Mouse (Mus musculus): Measurements from ENCODE around the gene Fgfr2. TPM values are rescaled to one million over a fixed set of nuclear protein-coding genes. Genes with fewer than 3 reads are reported as not detected.

The Fgfr2 gene
- polyA plus RNA-seq, 1 experiment: 3.0 TPM

- TF ChIP-seq CTCF (IDR thresholded peaks at IDR 0.05; ENCODE audit: control insufficient read depth, insufficient read depth, insufficient replicate concordance, low read depth, low read length) (no peak), POLR2A (IDR thresholded peaks at IDR 0.05; ENCODE audit: control insufficient read depth, low read depth, low read length) (no peak)
- Histone ChIP-seq H3K4me1 (ENCODE audit: control insufficient read depth, insufficient read depth, low read length) (peaks cover 16% of the 10 kb centered on the region), H3K27me3 (ENCODE audit: control insufficient read depth, insufficient read depth, low read length) (no peaks in the 10 kb centered on the region), H3K4me3 (ENCODE audit: control insufficient read depth, low read depth, low read length) (peak overlapping the region; percentile 42), H3K27ac (ENCODE audit: control insufficient read depth, insufficient read depth, low read depth, low read length) (no peak overlapping the region), H3K36me3 (ENCODE audit: control insufficient read depth, insufficient read depth, low read length) (no peaks in the 10 kb centered on the region)
These were observed 523.1 kb downstream of the Fgfr2 start for GRCm38 (mm10) chr7:132600026-132600425.

DNA sequence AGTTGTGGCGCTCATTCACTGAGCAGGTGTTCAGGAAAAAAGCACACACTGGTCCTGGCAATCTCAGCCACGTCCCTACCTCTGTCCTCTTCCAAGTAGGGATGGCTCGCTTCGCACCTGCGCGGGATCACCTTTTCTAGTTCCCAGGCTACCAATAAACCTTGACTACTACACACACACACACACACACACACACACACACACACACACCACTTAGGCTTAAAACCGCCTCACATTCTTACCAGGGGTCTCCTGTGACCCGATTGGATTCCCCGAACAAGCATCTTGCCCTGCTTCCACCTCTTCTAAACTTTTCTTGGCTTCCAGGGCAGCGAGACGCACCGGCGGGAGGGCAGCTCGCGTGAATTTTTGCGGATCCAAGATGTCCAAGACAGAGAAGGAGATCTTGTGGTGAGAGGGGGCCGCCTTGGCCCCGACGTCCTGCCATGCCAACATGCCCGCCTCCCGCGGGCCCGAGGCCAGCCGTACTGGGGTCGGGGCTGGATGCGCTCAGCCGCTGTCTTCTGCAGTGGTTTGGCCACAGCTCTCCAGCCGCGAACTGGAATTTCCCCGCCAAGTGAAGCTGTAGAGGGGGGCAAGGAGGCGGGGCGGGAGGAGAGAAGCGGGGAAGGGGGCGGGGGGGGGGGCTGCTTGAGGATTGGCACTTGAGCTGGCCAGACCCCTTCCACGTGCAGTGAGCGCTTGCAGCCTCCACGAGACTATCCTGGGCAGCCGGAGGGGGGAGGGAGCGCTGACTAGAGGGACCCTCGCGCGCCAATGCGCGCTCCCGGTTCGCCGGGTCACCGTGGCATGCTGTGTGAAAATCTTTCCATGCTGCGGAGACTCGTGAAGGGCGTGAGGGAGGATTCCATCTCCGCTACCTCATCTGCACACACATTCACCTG, 523.8 kb downstream of the Fgfr2 start, which contains the start of gene Nkx1-2:
Gene Nkx1-2, minus strand, starts transcription at position 567 of the 905 bp plus-strand sequence.
- Histone ChIP-seq H3K4me3 (ENCODE audit: control insufficient read depth, low read depth, low read length) (peak within 1 kb of the TSS; percentile 42), H3K27me3 (ENCODE audit: control insufficient read depth, insufficient read depth, low read length) (no peaks in the 10 kb centered on the region), H3K36me3 (ENCODE audit: control insufficient read depth, insufficient read depth, low read length) (no peaks in the 10 kb centered on the region), H3K4me1 (ENCODE audit: control insufficient read depth, insufficient read depth, low read length) (peaks cover 16% of the 10 kb centered on the region), H3K27ac (ENCODE audit: control insufficient read depth, insufficient read depth, low read depth, low read length) (no peak within 1 kb of the TSS)
- TF ChIP-seq POLR2A (IDR thresholded peaks at IDR 0.05; ENCODE audit: control insufficient read depth, low read depth, low read length): no peak
- TF ChIP-seq CTCF (IDR thresholded peaks at IDR 0.05; ENCODE audit: control insufficient read depth, insufficient read depth, insufficient replicate concordance, low read depth, low read length): no peak

- Histone ChIP-seq H3K4me1 (ENCODE audit: control insufficient read depth, insufficient read depth, low read length) (peaks cover 16% of the 10 kb centered on the region), H3K4me3 (ENCODE audit: control insufficient read depth, low read depth, low read length) (peak overlapping the region; percentile 60), H3K36me3 (ENCODE audit: control insufficient read depth, insufficient read depth, low read length) (no peaks in the 10 kb centered on the region), H3K27ac (ENCODE audit: control insufficient read depth, insufficient read depth, low read depth, low read length) (no peak overlapping the region), H3K27me3 (ENCODE audit: control insufficient read depth, insufficient read depth, low read length) (no peaks in the 10 kb centered on the region)
- TF ChIP-seq CTCF (IDR thresholded peaks at IDR 0.05; ENCODE audit: control insufficient read depth, insufficient read depth, insufficient replicate concordance, low read depth, low read length) (no peak), POLR2A (IDR thresholded peaks at IDR 0.05; ENCODE audit: control insufficient read depth, low read depth, low read length) (no peak)
These were observed 525.7 kb downstream of the Fgfr2 start for GRCm38 (mm10) chr7:132597251-132598041.

DNA sequence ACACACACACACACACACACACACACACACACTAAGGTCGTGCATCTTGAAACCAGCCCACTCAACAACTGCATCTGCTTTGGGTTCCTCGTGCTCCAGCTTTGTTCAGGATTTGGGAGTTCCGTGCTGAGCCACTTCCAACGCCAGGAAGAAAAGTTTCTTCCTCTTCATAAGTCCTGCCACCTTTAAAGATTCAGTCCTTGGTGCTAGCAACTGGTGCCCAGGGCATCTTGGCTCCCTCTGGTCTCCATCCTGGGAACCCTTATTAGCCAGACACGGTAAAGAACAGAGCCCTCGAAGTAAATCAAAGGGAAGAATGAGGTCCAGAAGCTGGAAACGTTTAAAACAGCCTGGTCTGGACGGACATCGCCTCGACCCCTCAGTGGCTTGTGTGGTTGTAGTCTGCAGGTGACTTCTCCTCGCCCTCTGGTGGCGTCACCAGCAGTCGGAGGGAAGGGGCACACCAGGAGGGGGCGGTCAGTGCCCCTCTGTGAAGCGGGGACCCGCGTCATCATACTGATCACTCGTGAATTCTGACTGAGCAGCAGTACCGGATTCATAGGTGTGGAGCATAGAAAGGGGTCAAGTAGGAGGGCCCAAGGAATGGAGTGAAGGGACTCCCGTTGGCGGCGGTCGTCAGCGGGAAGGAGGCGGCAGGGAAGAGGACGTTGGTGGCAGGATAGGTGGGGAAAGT, 526.4 kb downstream of the Fgfr2 start:
- TF ChIP-seq POLR2A (IDR thresholded peaks at IDR 0.05; ENCODE audit: control insufficient read depth, low read depth, low read length): no peak
- no peak for TF ChIP-seq CTCF (IDR thresholded peaks at IDR 0.05; ENCODE audit: control insufficient read depth, insufficient read depth, insufficient replicate concordance, low read depth, low read length)
- H3K4me3 ChIP-seq (ENCODE audit: control insufficient read depth, low read depth, low read length): peak overlapping the region; percentile 60
- H3K4me1 ChIP-seq (ENCODE audit: control insufficient read depth, insufficient read depth, low read length): peaks cover 16% of the 10 kb centered on the region
- no peak overlapping the region; the same call in 1 of the 2 replicates for H3K27ac ChIP-seq (ENCODE audit: control insufficient read depth, insufficient read depth, low read depth, low read length)
- H3K27me3 ChIP-seq (ENCODE audit: control insufficient read depth, insufficient read depth, low read length): no peaks in the 10 kb centered on the region
- H3K36me3 ChIP-seq (ENCODE audit: control insufficient read depth, insufficient read depth, low read length): no peaks in the 10 kb centered on the region

GRCm38 (mm10) chr7:132595787-132596186, 527.4 kb downstream of the Fgfr2 start:
- H3K4me3 ChIP-seq (ENCODE audit: control insufficient read depth, low read depth, low read length): no peak overlapping the region
- H3K4me1 ChIP-seq (ENCODE audit: control insufficient read depth, insufficient read depth, low read length): peaks cover 16% of the 10 kb centered on the region
- TF ChIP-seq CTCF (IDR thresholded peaks at IDR 0.05; ENCODE audit: control insufficient read depth, insufficient read depth, insufficient replicate concordance, low read depth, low read length) (no peak), POLR2A (IDR thresholded peaks at IDR 0.05; ENCODE audit: control insufficient read depth, low read depth, low read length) (no peak)
- no peaks in the 10 kb centered on the region for H3K27me3 ChIP-seq (ENCODE audit: control insufficient read depth, insufficient read depth, low read length)
- H3K36me3 ChIP-seq (ENCODE audit: control insufficient read depth, insufficient read depth, low read length): no peaks in the 10 kb centered on the region
- H3K27ac ChIP-seq (ENCODE audit: control insufficient read depth, insufficient read depth, low read depth, low read length): no peak overlapping the region

- H3K27me3 ChIP-seq (ENCODE audit: control insufficient read depth, insufficient read depth, low read length): no peaks in the 10 kb centered on the region
- H3K36me3 ChIP-seq (ENCODE audit: control insufficient read depth, insufficient read depth, low read length): no peaks in the 10 kb centered on the region
- no peak overlapping the region for H3K27ac ChIP-seq (ENCODE audit: control insufficient read depth, insufficient read depth, low read depth, low read length)
- peaks cover 11% of the 10 kb centered on the region for H3K4me1 ChIP-seq (ENCODE audit: control insufficient read depth, insufficient read depth, low read length)
- no peak overlapping the region for H3K4me3 ChIP-seq (ENCODE audit: control insufficient read depth, low read depth, low read length)
- TF ChIP-seq CTCF (IDR thresholded peaks at IDR 0.05; ENCODE audit: control insufficient read depth, insufficient read depth, insufficient replicate concordance, low read depth, low read length): no peak
- no peak for TF ChIP-seq POLR2A (IDR thresholded peaks at IDR 0.05; ENCODE audit: control insufficient read depth, low read depth, low read length)
These were observed 528.8 kb downstream of the Fgfr2 start for GRCm38 (mm10) chr7:132594325-132594724.
